7 mouse cellular contexts compared by ENCODE assay signal in genomic region chr7:119720253-119720946, GRCm38 (mm10). TPM values are rescaled to one million over a fixed set of nuclear protein-coding genes. Genes with fewer than 3 reads are reported as not detected.
DNase-seq lines count a peak whose midpoint lies in the region; ATAC-seq lines count a peak whose summit lies in the region.

Thumpd1 (minus strand) TSS chr7:119720798.

- ATAC-seq in embryonic facial prominence, embryonic 12.5 days (ENCODE audit: insufficient number of reproducible peaks, insufficient read depth, low FRiP score, low TSS enrichment) = peak; percentile 81
- ATAC-seq in limb, embryonic 11.5 days (ENCODE audit: insufficient number of reproducible peaks, low FRiP score, low TSS enrichment, low read depth) = peak; percentile 94
- peak; percentile 95 for ATAC-seq in midbrain, embryonic 14.5 days (ENCODE audit: low FRiP score, low TSS enrichment)

- H3K27me3 ChIP-seq in embryonic facial prominence, embryonic 12.5 days = no peaks in the 10 kb centered on the region
- no peaks in the 10 kb centered on the region for H3K27me3 ChIP-seq in limb, embryonic 11.5 days (ENCODE audit: control insufficient read depth, insufficient read depth, low read length)
- no peaks in the 10 kb centered on the region for H3K27me3 ChIP-seq in midbrain, embryonic 14.5 days (ENCODE audit: control insufficient read depth, insufficient read depth, low read length)

- H3K4me1 ChIP-seq in embryonic facial prominence, embryonic 12.5 days = peaks cover 6% of the 10 kb centered on the region
- no peaks in the 10 kb centered on the region for H3K4me1 ChIP-seq in limb, embryonic 11.5 days (ENCODE audit: control insufficient read depth, insufficient read depth, low read length)
- peaks cover 5% of the 10 kb centered on the region for H3K4me1 ChIP-seq in midbrain, embryonic 14.5 days (ENCODE audit: control insufficient read depth, insufficient read depth, low read length)

- DNase-seq in adrenal gland, postnatal 25 days = peak; percentile 96
- peak; percentile 98 for DNase-seq in heart, adult 11 months
- DNase-seq in kidney, adult 18-20 months = peak; percentile 94
- DNase-seq in limb, embryonic 11.5 days (ENCODE audit: low spot score) = peak; percentile 96
- peak; percentile 98 for DNase-seq in midbrain, embryonic 14.5 days
- DNase-seq in spleen, adult 18-20 months = peak; percentile 80 to 91

- peak within 1 kb of the TSS; percentile 82 for H3K4me2 ChIP-seq in embryonic facial prominence, embryonic 12.5 days (replicated peaks)
- peak within 1 kb of the TSS; percentile 74 for H3K4me2 ChIP-seq in limb, embryonic 11.5 days (ENCODE audit: low read depth, severe bottlenecking)
- peak within 1 kb of the TSS; percentile 75 for H3K4me2 ChIP-seq in midbrain, embryonic 14.5 days (ENCODE audit: low read length)

- no peaks in the 10 kb centered on the region for H3K9me3 ChIP-seq in embryonic facial prominence, embryonic 12.5 days
- H3K9me3 ChIP-seq in limb, embryonic 11.5 days (ENCODE audit: control insufficient read depth, low read length) = no peaks in the 10 kb centered on the region
- no peaks in the 10 kb centered on the region for H3K9me3 ChIP-seq in midbrain, embryonic 14.5 days (ENCODE audit: control insufficient read depth, low read length)

- under 1% methylated on average over 60 of the region's 60 CpGs for WGBS in embryonic facial prominence, embryonic 12.5 days
- WGBS in limb, embryonic 11.5 days = under 1% methylated on average over 59 of the region's 60 CpGs
- under 1% methylated on average over 60 of the region's 60 CpGs for WGBS in midbrain, embryonic 14.5 days

- peak within 1 kb of the TSS; percentile 99 for H3K4me3 ChIP-seq in embryonic facial prominence, embryonic 12.5 days
- peak within 1 kb of the TSS; percentile 87 for H3K4me3 ChIP-seq in limb, embryonic 11.5 days (ENCODE audit: low read depth, low read length)
- H3K4me3 ChIP-seq in midbrain, embryonic 14.5 days (replicated peaks; ENCODE audit: low read depth, low read length) = peak within 1 kb of the TSS; percentile 95

- peaks cover 35% of the 10 kb centered on the region for H3K36me3 ChIP-seq in embryonic facial prominence, embryonic 12.5 days
- H3K36me3 ChIP-seq in limb, embryonic 11.5 days (ENCODE audit: control insufficient read depth, insufficient read depth, low read length) = peaks cover 7% of the 10 kb centered on the region; the same call in 1 of the 2 replicates
- H3K36me3 ChIP-seq in midbrain, embryonic 14.5 days (ENCODE audit: control insufficient read depth, insufficient read depth, low read length) = peaks cover 36% of the 10 kb centered on the region

- peak within 1 kb of the TSS; percentile 67 for H3K27ac ChIP-seq in embryonic facial prominence, embryonic 12.5 days
- no peak within 1 kb of the TSS for H3K27ac ChIP-seq in limb, embryonic 11.5 days (replicated peaks; ENCODE audit: low read depth, low read length)
- H3K27ac ChIP-seq in midbrain, embryonic 14.5 days (replicated peaks; ENCODE audit: low read depth, low read length) = peak within 1 kb of the TSS; percentile 72

- peak within 1 kb of the TSS; percentile 79 for H3K9ac ChIP-seq in embryonic facial prominence, embryonic 12.5 days
- peak within 1 kb of the TSS; percentile 83 for H3K9ac ChIP-seq in limb, embryonic 11.5 days (ENCODE audit: low read length)
- H3K9ac ChIP-seq in midbrain, embryonic 14.5 days (replicated peaks; ENCODE audit: low read length) = peak within 1 kb of the TSS; percentile 81

RNA-seq across cellular contexts. Expression of gene Thumpd1, which starts in this region (rescaled TPM):
- total RNA-seq in adrenal gland, postnatal 25 days (2021) = 31.1 and 35.9 TPM in 2 replicates
- 87.5 and 93.7 TPM in 2 replicates for polyA plus RNA-seq in embryonic facial prominence, embryonic 12.5 days (2016; fragmentation: Nextera tagmentation; extraction: Ambion mirVana)
- 95.6 and 104 TPM in 2 replicates for polyA plus RNA-seq in limb, embryonic 11.5 days (2014; fragmentation: Nextera tagmentation; extraction: Ambion mirVana)
- 71.3 and 94.4 TPM in 2 replicates for polyA plus RNA-seq in midbrain, embryonic 14.5 days (2014; fragmentation: Nextera tagmentation; extraction: Ambion mirVana)
